Mouse (Mus musculus): ENCODE data around the gene Adamts18.

Gene Adamts18

GRCm38 (mm10) chr8:113762101-113762500 is 86.4 kb downstream of the Adamts18 start:
- DNase-seq (ENCODE audit: low spot score in 2 of 2): no peak

GRCm38 (mm10) chr8:113755866-113756265 is 92.7 kb downstream of the Adamts18 start:
- no peak for DNase-seq (ENCODE audit: low spot score in 2 of 2)

DNA sequence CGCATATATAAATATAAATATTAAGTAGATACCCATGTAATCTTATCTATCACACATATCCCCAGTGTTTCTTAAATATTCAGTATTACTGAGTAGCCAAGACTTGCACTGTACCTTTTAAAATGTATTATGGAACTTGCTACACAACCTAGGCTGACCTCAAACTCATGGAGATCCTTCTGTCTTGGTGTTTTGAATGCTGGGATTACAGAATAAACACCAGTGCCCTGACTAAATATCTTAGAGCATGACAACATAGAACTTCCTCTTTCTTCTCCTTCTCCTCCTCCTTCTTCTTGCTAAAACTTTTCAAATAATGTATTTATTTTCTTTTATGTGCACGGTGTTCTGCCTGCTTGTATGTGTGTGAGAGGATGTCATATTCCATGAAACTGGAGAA is 95.4 kb downstream of the Adamts18 start:
- no peak for DNase-seq (ENCODE audit: low spot score in 2 of 2)

GRCm38 (mm10) chr8:113752349-113752748 is 96.2 kb downstream of the Adamts18 start:
- DNase-seq (ENCODE audit: low spot score in 2 of 2): no peak

GRCm38 (mm10) chr8:113735496-113736060 is 113.0 kb downstream of the Adamts18 start:
- DNase-seq (ENCODE audit: low spot score in 2 of 2): no peak

- DNase-seq (ENCODE audit: low spot score in 2 of 2): no peak
These were observed 123.2 kb downstream of the Adamts18 start for GRCm38 (mm10) chr8:113725331-113725730.

GRCm38 (mm10) chr8:113723873-113724538 is 124.5 kb downstream of the Adamts18 start:
- DNase-seq (ENCODE audit: low spot score in 2 of 2): no peak

DNA sequence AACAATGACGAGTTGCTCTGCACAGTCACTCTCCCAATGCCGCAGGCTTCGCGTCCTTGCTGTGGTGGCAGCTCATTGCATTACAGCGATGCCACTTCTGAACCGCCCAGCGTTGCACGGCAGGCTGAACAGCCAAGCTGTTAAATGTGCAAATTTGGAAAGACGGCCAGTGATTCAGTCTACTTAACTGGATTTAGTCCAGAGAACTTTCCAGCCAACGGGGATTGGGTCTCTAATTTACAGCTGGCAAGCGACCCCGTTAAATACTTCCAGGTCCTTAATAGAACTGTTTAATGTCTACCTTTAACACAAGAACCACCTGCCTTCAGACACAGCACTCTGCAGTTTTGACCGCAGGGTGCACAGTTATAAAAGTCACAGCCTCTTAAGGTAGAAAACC is 127.1 kb downstream of the Adamts18 start:
- no peak for DNase-seq (ENCODE audit: low spot score in 2 of 2)

DNA sequence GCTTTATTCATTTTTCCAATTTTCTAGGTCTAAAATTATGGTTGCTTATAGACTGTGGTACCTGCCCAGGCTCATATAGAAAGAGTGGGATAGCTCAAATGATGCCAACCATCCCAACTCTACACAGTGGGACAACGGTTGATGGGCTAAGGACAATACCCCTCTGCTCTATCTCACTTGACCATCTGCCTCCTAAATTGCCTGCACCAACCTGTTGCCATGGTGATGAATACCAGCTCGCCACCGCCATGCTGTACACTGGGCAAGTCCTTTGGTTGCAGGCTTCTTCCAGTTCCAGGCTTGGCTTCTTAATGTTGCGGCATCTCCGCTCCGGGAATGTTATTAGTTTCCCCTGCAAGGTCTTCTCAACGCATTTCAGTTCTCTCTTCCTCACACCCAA is 143.6 kb downstream of the Adamts18 start:
- no peak for DNase-seq (ENCODE audit: low spot score in 2 of 2)

DNA sequence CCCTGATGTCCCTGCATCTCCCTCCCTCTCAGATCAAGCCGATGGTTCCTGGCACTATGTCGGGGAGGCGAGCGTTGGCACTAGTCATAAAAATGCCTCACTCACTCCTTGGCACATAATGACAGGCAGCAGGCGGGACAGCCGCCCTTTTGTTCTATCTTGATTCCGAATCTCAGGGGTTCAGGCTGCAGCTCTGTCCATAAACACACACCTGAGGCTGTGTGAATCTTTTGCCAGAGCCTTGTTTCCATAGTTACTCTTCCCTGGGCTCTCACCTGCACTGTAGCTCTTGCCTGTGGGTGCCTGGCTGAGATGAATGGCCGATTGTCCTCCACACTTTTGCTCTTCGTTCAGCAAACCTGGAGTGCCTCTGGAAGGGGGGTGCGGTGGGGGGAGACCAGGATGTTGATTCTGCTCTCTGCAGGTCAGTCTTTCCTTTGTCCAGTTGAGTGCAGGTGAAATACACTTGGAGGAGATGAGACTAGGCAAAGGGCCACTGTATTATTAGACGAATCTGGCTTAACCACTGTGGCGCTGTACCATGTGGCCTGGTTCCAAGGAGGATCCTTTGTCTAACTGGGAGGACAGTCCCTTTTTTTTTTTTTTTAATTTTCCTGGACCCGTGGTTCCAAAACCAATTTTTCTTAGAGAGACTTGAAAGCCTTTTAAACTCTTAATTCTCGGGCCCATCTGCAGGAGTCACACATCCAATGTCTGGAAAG is 156.8 kb downstream of the Adamts18 start:
- no peak for DNase-seq (ENCODE audit: low spot score in 2 of 2)

GRCm38 (mm10) chr8:113688543-113688915 is 160.0 kb downstream of the Adamts18 start:
- DNase-seq (ENCODE audit: low spot score in 2 of 2): no peak

GRCm38 (mm10) chr8:113687889-113688542 is 160.5 kb downstream of the Adamts18 start:
- no peak for DNase-seq (ENCODE audit: low spot score in 2 of 2)

DNA sequence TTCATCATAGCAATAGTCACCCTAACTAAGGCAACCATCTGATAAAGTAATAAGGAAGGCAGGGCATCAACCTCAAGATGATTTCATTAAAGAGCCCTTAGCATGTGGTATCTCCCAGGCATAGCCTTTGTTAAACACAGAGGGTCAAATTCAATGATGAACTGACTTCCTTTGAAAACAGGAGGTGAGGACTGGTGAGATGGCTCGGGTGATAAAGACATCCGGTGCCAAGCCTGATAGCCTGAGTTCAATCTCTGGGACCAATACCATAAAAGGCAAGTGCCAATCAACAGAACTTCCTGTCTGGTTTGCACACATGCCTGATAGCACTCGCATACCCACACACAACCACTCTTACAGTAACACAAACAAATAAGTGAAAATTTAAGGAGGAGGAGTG is 169.2 kb downstream of the Adamts18 start:
- DNase-seq (ENCODE audit: low spot score in 2 of 2): no peak

- no peak for DNase-seq (ENCODE audit: low spot score in 2 of 2)
These were observed 171.7 kb downstream of the Adamts18 start for GRCm38 (mm10) chr8:113676811-113677210.

GRCm38 (mm10) chr8:113675281-113675680 is 173.3 kb downstream of the Adamts18 start:
- DNase-seq (ENCODE audit: low spot score in 2 of 2): no peak

- DNase-seq (ENCODE audit: low spot score in 2 of 2): no peak
These were observed 173.9 kb downstream of the Adamts18 start for GRCm38 (mm10) chr8:113674611-113675010.

- DNase-seq (ENCODE audit: low spot score in 2 of 2): no peak
These were observed 175.2 kb downstream of the Adamts18 start for GRCm38 (mm10) chr8:113673300-113673699.

DNA sequence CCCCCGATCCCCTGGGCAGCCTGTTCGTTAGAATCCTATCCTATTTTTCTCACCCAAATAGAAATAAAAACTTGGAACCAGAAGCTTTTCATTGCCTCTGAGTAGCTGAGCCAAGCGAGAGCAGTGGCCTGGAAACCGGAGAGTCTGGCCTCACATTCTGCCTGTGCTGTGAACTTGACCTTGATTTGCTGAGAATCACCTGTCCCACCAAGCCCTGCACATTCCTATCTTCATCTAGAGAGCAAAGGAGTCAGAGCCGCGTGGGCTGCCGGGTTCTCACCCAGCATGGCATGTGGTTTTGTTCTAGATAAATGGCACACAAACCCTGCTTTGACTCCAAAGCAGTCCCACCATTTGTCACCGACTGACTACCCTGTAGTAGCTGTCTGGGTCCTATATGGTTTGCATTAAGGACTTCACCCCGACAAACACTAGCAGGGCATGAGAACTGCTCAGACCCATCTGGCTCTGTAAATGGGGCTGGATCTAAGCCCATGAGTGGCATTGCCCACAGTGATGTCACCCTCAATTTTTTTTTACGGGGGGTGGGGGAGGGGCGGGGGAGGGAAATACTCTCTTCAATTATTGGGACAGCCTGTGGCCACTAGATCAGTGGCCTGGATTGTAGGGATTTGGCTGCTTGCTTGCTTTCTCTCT is 175.8 kb downstream of the Adamts18 start:
- no peak for DNase-seq (ENCODE audit: low spot score in 2 of 2)

GRCm38 (mm10) chr8:113669924-113670323 is 178.6 kb downstream of the Adamts18 start:
- no peak for DNase-seq (ENCODE audit: low spot score in 2 of 2)

GRCm38 (mm10) chr8:113666714-113667432 is 181.7 kb downstream of the Adamts18 start:
- no peak for DNase-seq (ENCODE audit: low spot score in 2 of 2)

DNA sequence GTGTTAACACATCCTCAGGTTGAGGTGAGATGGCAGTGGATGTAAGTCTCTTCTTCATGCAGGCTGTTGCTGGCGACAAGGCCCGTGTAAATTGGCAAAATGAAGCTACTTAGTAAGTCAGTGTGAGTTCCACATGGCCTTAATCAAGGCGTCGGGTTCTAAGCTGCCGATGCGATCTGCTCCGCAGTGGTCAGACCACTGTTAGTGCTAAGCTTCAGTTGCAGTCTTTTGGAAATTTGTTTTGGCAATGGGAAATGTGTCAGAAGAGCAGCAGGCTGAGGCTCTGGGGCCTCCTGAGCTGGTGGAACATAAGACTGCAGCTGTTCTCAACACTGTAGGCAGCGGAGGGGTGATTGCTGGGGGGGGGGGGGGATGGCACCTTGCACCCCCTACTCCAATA is 182.6 kb downstream of the Adamts18 start:
- no peak for DNase-seq (ENCODE audit: low spot score in 2 of 2)

Measured in spleen, postnatal 36 days (tissue).